Mouse (Mus musculus): ENCODE measurements at regions not wholly inside any gene's neighbourhood (a gene's known extent, or its start where the extent isn't known, plus 50 kb on each side); places are given as distances from the start of the nearest gene placed in this dataset.

DNA sequence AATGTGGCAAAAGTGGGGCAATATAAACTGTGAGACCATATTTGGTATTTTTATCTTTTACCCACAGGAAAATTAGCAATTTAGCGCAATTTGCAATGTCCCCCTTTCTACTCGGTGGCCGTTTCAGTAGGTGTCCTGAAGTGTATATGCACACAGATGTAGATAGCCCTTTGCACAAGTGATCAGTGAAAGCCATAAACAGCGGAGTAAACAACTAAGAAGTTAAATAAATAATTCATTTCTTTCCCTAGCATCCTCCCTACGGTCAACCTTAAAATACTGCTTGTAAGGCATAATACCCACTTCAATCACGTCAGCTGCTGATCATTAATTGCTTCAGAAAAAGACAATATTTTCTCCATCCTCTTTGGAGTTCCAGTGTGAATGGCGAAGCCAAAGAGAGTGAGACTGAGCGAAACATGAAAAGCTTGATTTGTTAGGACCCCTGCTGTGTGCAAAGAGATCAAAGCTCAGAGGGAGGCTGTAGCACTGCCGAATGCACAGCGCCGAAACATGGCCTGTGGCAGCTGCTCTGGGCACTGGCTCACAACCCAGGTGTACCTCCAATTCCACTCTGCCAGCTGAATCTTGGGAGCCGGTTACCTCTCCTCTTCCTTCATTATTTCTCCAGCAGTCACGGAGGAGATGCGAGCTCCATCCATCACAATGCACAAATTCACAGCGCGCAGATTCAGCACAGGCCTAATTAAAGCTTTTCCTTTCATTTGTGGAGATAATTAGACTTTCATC lies 618.1 kb upstream of the Tenm3 start:
- Histone ChIP-seq H3K4me1 (ENCODE audit: control insufficient read depth, insufficient read depth, low read length) (no peaks in the 10 kb centered on the region), H3K27ac (ENCODE audit: low read length) (no peak overlapping the region), H3K27me3 (ENCODE audit: control insufficient read depth, insufficient read depth, low read length) (no peaks in the 10 kb centered on the region), H3K4me3 (replicated peaks; ENCODE audit: low read length) (no peak overlapping the region), H3K36me3 (ENCODE audit: control insufficient read depth, insufficient read depth, low read length) (no peaks in the 10 kb centered on the region), H3K9ac (ENCODE audit: low read length) (no peak overlapping the region), H3K4me2 (ENCODE audit: low read depth, low read length) (no peak overlapping the region), H3K9me3 (replicated peaks; ENCODE audit: control insufficient read depth, low read length) (no peaks in the 10 kb centered on the region)
- ATAC-seq (ENCODE audit: insufficient read depth, low FRiP score): no peak
- WGBS: 65% methylated on average over 16 of the region's 16 CpGs

GRCm38 (mm10) chr8:49445444-49445843 lies 601.7 kb upstream of the Tenm3 start:
- 44% methylated on average over 5 of the region's 5 CpGs for WGBS

GRCm38 (mm10) chr8:49441270-49441669 lies 597.5 kb upstream of the Tenm3 start:
- Histone ChIP-seq H3K9ac (ENCODE audit: low read length) (no peak overlapping the region), H3K27me3 (ENCODE audit: control insufficient read depth, insufficient read depth, low read length) (no peaks in the 10 kb centered on the region), H3K4me1 (ENCODE audit: control insufficient read depth, insufficient read depth, low read length) (no peaks in the 10 kb centered on the region), H3K27ac (ENCODE audit: low read length) (no peak overlapping the region), H3K9me3 (replicated peaks; ENCODE audit: control insufficient read depth, low read length) (no peaks in the 10 kb centered on the region), H3K4me2 (ENCODE audit: low read depth, low read length) (no peak overlapping the region), H3K4me3 (replicated peaks; ENCODE audit: low read length) (no peak overlapping the region), H3K36me3 (ENCODE audit: control insufficient read depth, insufficient read depth, low read length) (no peaks in the 10 kb centered on the region)
- ATAC-seq (ENCODE audit: insufficient read depth, low FRiP score): no peak

More at GRCm38 (mm10) chr8:49445444-49445843, 601.7 kb upstream of the Tenm3 start:
- no peak overlapping the region for H3K27ac ChIP-seq (ENCODE audit: low read length)
- no peaks in the 10 kb centered on the region for H3K27me3 ChIP-seq (ENCODE audit: control insufficient read depth, insufficient read depth, low read length)
- H3K4me3 ChIP-seq (replicated peaks; ENCODE audit: low read length): no peak overlapping the region
- no peaks in the 10 kb centered on the region for H3K9me3 ChIP-seq (replicated peaks; ENCODE audit: control insufficient read depth, low read length)
- H3K4me1 ChIP-seq (ENCODE audit: control insufficient read depth, insufficient read depth, low read length): no peaks in the 10 kb centered on the region
- H3K36me3 ChIP-seq (ENCODE audit: control insufficient read depth, insufficient read depth, low read length): no peaks in the 10 kb centered on the region
- H3K4me2 ChIP-seq (ENCODE audit: low read depth, low read length): no peak overlapping the region
- no peak for ATAC-seq (ENCODE audit: insufficient read depth, low FRiP score)
- H3K9ac ChIP-seq (ENCODE audit: low read length): no peak overlapping the region

DNA sequence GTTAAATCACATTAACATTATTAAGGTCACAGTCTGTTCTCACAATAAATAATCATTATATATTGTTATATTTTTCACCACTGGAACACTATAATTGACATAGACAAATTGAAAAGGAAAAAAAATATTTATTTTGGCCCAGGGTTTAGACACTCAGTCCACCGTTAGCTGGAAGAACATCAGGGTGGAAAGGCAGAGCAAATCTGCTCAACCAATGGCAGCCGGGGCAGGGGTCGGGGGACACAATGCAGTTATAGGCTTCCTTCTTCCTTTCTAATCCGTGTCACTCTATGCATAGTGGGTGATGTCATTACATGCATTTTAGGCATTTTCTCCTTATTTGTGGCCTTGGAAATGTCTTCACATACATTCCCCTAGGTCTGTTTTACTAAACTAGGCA lies 552.8 kb upstream of the Tenm3 start:
- H3K9ac ChIP-seq (ENCODE audit: low read length): no peak overlapping the region
- no peaks in the 10 kb centered on the region for H3K4me1 ChIP-seq (ENCODE audit: control insufficient read depth, insufficient read depth, low read length)
- H3K4me2 ChIP-seq (ENCODE audit: low read depth, low read length): no peak overlapping the region
- ATAC-seq (ENCODE audit: insufficient read depth, low FRiP score): no peak
- WGBS: 65% methylated on average over 4 of the region's 4 CpGs
- H3K27me3 ChIP-seq (ENCODE audit: control insufficient read depth, insufficient read depth, low read length): no peaks in the 10 kb centered on the region
- no peaks in the 10 kb centered on the region for H3K36me3 ChIP-seq (ENCODE audit: control insufficient read depth, insufficient read depth, low read length)
- H3K27ac ChIP-seq (ENCODE audit: low read length): no peak overlapping the region
- no peaks in the 10 kb centered on the region for H3K9me3 ChIP-seq (replicated peaks; ENCODE audit: control insufficient read depth, low read length)
- H3K4me3 ChIP-seq (replicated peaks; ENCODE audit: low read length): no peak overlapping the region

GRCm38 (mm10) chr8:49395029-49395428 lies 551.3 kb upstream of the Tenm3 start:
- H3K9me3 ChIP-seq (replicated peaks; ENCODE audit: control insufficient read depth, low read length): no peaks in the 10 kb centered on the region
- no peaks in the 10 kb centered on the region for H3K27me3 ChIP-seq (ENCODE audit: control insufficient read depth, insufficient read depth, low read length)
- H3K4me1 ChIP-seq (ENCODE audit: control insufficient read depth, insufficient read depth, low read length): no peaks in the 10 kb centered on the region
- no peak overlapping the region for H3K4me3 ChIP-seq (replicated peaks; ENCODE audit: low read length)
- H3K4me2 ChIP-seq (ENCODE audit: low read depth, low read length): no peak overlapping the region
- H3K36me3 ChIP-seq (ENCODE audit: control insufficient read depth, insufficient read depth, low read length): no peaks in the 10 kb centered on the region
- H3K27ac ChIP-seq (ENCODE audit: low read length): no peak overlapping the region
- WGBS: 27% methylated on average over 1 of the region's 1 CpGs
- no peak for ATAC-seq (ENCODE audit: insufficient read depth, low FRiP score)
- H3K9ac ChIP-seq (ENCODE audit: low read length): no peak overlapping the region

GRCm38 (mm10) chr8:49389525-49389924 lies 545.8 kb upstream of the Tenm3 start:
- Histone ChIP-seq H3K4me2 (ENCODE audit: low read depth, low read length) (no peak overlapping the region), H3K4me1 (ENCODE audit: control insufficient read depth, insufficient read depth, low read length) (no peaks in the 10 kb centered on the region), H3K9ac (ENCODE audit: low read length) (no peak overlapping the region), H3K9me3 (replicated peaks; ENCODE audit: control insufficient read depth, low read length) (no peaks in the 10 kb centered on the region), H3K27me3 (ENCODE audit: control insufficient read depth, insufficient read depth, low read length) (no peaks in the 10 kb centered on the region), H3K27ac (ENCODE audit: low read length) (no peak overlapping the region), H3K36me3 (ENCODE audit: control insufficient read depth, insufficient read depth, low read length) (no peaks in the 10 kb centered on the region), H3K4me3 (replicated peaks; ENCODE audit: low read length) (no peak overlapping the region)
- no peak for ATAC-seq (ENCODE audit: insufficient read depth, low FRiP score)
- 72% methylated on average over 3 of the region's 3 CpGs for WGBS

- Histone ChIP-seq H3K4me3 (replicated peaks; ENCODE audit: low read length) (no peak overlapping the region), H3K36me3 (ENCODE audit: control insufficient read depth, insufficient read depth, low read length) (no peaks in the 10 kb centered on the region), H3K27me3 (ENCODE audit: control insufficient read depth, insufficient read depth, low read length) (no peaks in the 10 kb centered on the region), H3K4me1 (ENCODE audit: control insufficient read depth, insufficient read depth, low read length) (no peaks in the 10 kb centered on the region), H3K27ac (ENCODE audit: low read length) (no peak overlapping the region), H3K4me2 (ENCODE audit: low read depth, low read length) (no peak overlapping the region), H3K9me3 (replicated peaks; ENCODE audit: control insufficient read depth, low read length) (no peaks in the 10 kb centered on the region), H3K9ac (ENCODE audit: low read length) (no peak overlapping the region)
- WGBS: 36% methylated on average over 2 of the region's 2 CpGs
- no peak for ATAC-seq (ENCODE audit: insufficient read depth, low FRiP score)
Measured at GRCm38 (mm10) chr8:49387587-49387986, 543.8 kb upstream of the Tenm3 start.

DNA sequence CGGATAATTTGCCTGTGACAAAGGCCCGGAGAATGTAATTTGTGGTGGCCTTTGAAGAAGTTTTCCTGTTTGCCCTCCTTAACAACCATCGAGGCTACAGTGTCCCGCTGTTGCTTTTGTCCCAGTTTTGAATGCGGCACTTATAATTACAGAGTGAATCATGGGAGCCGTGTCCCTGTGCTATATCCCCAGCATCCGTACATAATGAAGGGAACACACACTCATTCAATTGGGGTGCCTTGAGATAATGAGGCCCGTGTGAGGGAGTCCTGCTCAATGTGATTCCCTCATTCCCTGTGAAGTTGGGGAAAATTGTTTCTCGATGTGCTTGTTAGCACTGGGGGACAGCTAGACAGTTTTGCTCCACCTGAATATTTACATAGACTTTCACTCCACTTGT lies 528.9 kb upstream of the Tenm3 start:
- no peaks in the 10 kb centered on the region for H3K4me1 ChIP-seq (ENCODE audit: control insufficient read depth, insufficient read depth, low read length)
- no peaks in the 10 kb centered on the region for H3K36me3 ChIP-seq (ENCODE audit: control insufficient read depth, insufficient read depth, low read length)
- H3K27me3 ChIP-seq (ENCODE audit: control insufficient read depth, insufficient read depth, low read length): no peaks in the 10 kb centered on the region
- 88% methylated on average over 9 of the region's 9 CpGs for WGBS
- no peak for ATAC-seq (ENCODE audit: insufficient read depth, low FRiP score)
- no peak overlapping the region for H3K27ac ChIP-seq (ENCODE audit: low read length)
- H3K9me3 ChIP-seq (replicated peaks; ENCODE audit: control insufficient read depth, low read length): no peaks in the 10 kb centered on the region
- no peak overlapping the region for H3K9ac ChIP-seq (ENCODE audit: low read length)
- H3K4me3 ChIP-seq (replicated peaks; ENCODE audit: low read length): no peak overlapping the region
- H3K4me2 ChIP-seq (ENCODE audit: low read depth, low read length): no peak overlapping the region

- Histone ChIP-seq H3K36me3 (ENCODE audit: control insufficient read depth, insufficient read depth, low read length) (no peaks in the 10 kb centered on the region), H3K27me3 (ENCODE audit: control insufficient read depth, insufficient read depth, low read length) (no peaks in the 10 kb centered on the region), H3K27ac (ENCODE audit: low read length) (no peak overlapping the region), H3K4me2 (ENCODE audit: low read depth, low read length) (no peak overlapping the region), H3K9ac (ENCODE audit: low read length) (no peak overlapping the region), H3K4me3 (replicated peaks; ENCODE audit: low read length) (no peak overlapping the region), H3K4me1 (ENCODE audit: control insufficient read depth, insufficient read depth, low read length) (no peaks in the 10 kb centered on the region), H3K9me3 (replicated peaks; ENCODE audit: control insufficient read depth, low read length) (no peaks in the 10 kb centered on the region)
- WGBS: 78% methylated on average over 2 of the region's 2 CpGs
- no peak for ATAC-seq (ENCODE audit: insufficient read depth, low FRiP score)
Measured at GRCm38 (mm10) chr8:49362682-49363081, 518.9 kb upstream of the Tenm3 start.

All from stomach, embryonic 16.5 days (tissue).